Mouse (Mus musculus) frontal cortex, adult 2 months (tissue): ENCODE measurements around the gene Pkhd1. TPM values are rescaled to one million over a fixed set of nuclear protein-coding genes. Genes with fewer than 3 reads are reported as not detected.

Experiments used
- DNase-seq, 2 experiments: peaks; one replicate each; pipeline ENCODE4 v3.0.0; 2022; ENCODE audit warnings: low spot score in 1 of 2; ENCODE audit errors: extremely low spot score in 1 of 2
- polyA plus RNA-seq: library from polyadenylated mRNA; depleted of rRNA; stranded (reverse); fragments of >200 nt; gene quantifications from 2 replicates; pipeline ENCODE4 v1.2.3, GENCODE M21; 2012; rRNA removed

Gene Pkhd1
- polyA plus RNA-seq, result under 0.01 and 0.02 TPM in 2 replicates

- DNase-seq, result no peak
Measured at GRCm38 (mm10) chr1:20617849-20618530, at the start of gene Pkhd1. Pkhd1 (minus strand) TSS chr1:20618064.

GRCm38 (mm10) chr1:20667567-20667966, 49.7 kb upstream of the Pkhd1 start:
- no peak for DNase-seq

- no peak for DNase-seq
Measured at GRCm38 (mm10) chr1:20666233-20666632, 48.4 kb upstream of the Pkhd1 start.

GRCm38 (mm10) chr1:20655085-20655484, 37.2 kb upstream of the Pkhd1 start:
- DNase-seq, result no peak

GRCm38 (mm10) chr1:20653513-20654506, 35.9 kb upstream of the Pkhd1 start:
- DNase-seq, result no peak

GRCm38 (mm10) chr1:20634856-20635255, 17.0 kb upstream of the Pkhd1 start:
- no peak for DNase-seq

- no peak for DNase-seq
Measured at GRCm38 (mm10) chr1:20633276-20633869, 15.5 kb upstream of the Pkhd1 start.

- no peak for DNase-seq
Measured at GRCm38 (mm10) chr1:20624564-20624963, 6.7 kb upstream of the Pkhd1 start.

GRCm38 (mm10) chr1:20623375-20623774, 5.5 kb upstream of the Pkhd1 start:
- DNase-seq, result no peak

- peak in 1 of 2 experiments; percentile 22 for DNase-seq
Measured at GRCm38 (mm10) chr1:20620611-20621010, 2.7 kb upstream of the Pkhd1 start.

GRCm38 (mm10) chr1:20619363-20619762, 1.5 kb upstream of the Pkhd1 start:
- no peak for DNase-seq

- peak; percentile 15 to 78 for DNase-seq
Measured at GRCm38 (mm10) chr1:20612643-20613042, 5.2 kb downstream of the Pkhd1 start.

GRCm38 (mm10) chr1:20605489-20605888, 12.4 kb downstream of the Pkhd1 start:
- DNase-seq, result no peak

GRCm38 (mm10) chr1:20590488-20590887, 27.4 kb downstream of the Pkhd1 start:
- no peak for DNase-seq

- no peak for DNase-seq
Measured at GRCm38 (mm10) chr1:20571469-20571868, 46.4 kb downstream of the Pkhd1 start.

GRCm38 (mm10) chr1:20569430-20569829, 48.4 kb downstream of the Pkhd1 start:
- no peak for DNase-seq

GRCm38 (mm10) chr1:20558443-20558842, 59.4 kb downstream of the Pkhd1 start:
- no peak for DNase-seq

- peak; percentile 11 to 80 for DNase-seq
Measured at GRCm38 (mm10) chr1:20554398-20554797, 63.5 kb downstream of the Pkhd1 start.

- DNase-seq, result no peak
Measured at GRCm38 (mm10) chr1:20551334-20551733, 66.5 kb downstream of the Pkhd1 start.

GRCm38 (mm10) chr1:20544526-20544925, 73.3 kb downstream of the Pkhd1 start:
- DNase-seq, result no peak
